ENCODE assay signal across 7 mouse cellular contexts in the genomic region with DNA sequence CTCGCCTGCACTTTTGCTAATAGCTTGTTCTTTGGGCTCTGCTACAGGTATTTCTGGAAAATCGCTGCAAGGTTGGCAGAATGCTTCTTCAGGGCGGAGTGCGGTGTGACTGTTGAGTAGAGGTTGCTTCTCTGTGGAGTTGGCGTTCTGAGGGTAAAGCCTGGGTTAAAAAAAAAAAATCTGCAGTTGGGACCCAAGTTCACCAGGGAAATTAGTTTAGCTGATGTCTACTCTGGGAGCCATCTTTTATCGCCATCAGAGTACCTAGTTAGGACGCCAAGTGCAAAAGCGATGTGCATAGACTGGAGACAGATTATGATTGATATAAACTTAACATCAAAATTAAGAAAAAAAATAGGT. TPM values are rescaled to one million over a fixed set of nuclear protein-coding genes. Genes with fewer than 3 reads are reported as not detected.
DNase-seq lines count a peak whose midpoint lies in the region; ATAC-seq and TF ChIP-seq lines count a peak whose summit lies in the region.

No protein-coding gene starts in this region.

- no peak for DNase-seq in neural tube, embryonic 11.5 days (ENCODE audit: low spot score)
- no peak for DNase-seq in neural tube, embryonic 10.5 days (ENCODE audit: extremely low spot score, low spot score)
- DNase-seq in liver, embryonic 11.5 days (ENCODE audit: low spot score), result no peak
- no peak for DNase-seq in stomach, postnatal 0 days (ENCODE audit: low spot score)
- DNase-seq in frontal cortex, postnatal 14 days (ENCODE audit: low spot score in 2 of 2), result no peak
- DNase-seq in thymus, postnatal 10 days (ENCODE audit: low spot score in 2 of 2), result no peak

- TF ChIP-seq CTCF in stomach, postnatal 0 days (IDR thresholded peaks at IDR 0.05; ENCODE audit: low read depth), result no peak

- H3K4me1 ChIP-seq in neural tube, embryonic 11.5 days (ENCODE audit: control insufficient read depth, insufficient read depth, low read length), result no peaks in the 10 kb centered on the region
- 0 out of 2 replicates have a peak, but pooled peaks cover 2% of the 10 kb centered on the region for H3K4me1 ChIP-seq in liver, embryonic 11.5 days (replicated peaks; ENCODE audit: control insufficient read depth, insufficient read depth, low read length)
- H3K4me1 ChIP-seq in stomach, postnatal 0 days (replicated peaks; ENCODE audit: control insufficient read depth, insufficient read depth), result no peaks in the 10 kb centered on the region

- H3K9me3 ChIP-seq in neural tube, embryonic 11.5 days (ENCODE audit: control insufficient read depth, low read length), result no peaks in the 10 kb centered on the region
- no peaks in the 10 kb centered on the region for H3K9me3 ChIP-seq in liver, embryonic 11.5 days (ENCODE audit: control insufficient read depth, low read length)
- no peaks in the 10 kb centered on the region for H3K9me3 ChIP-seq in stomach, postnatal 0 days (ENCODE audit: control insufficient read depth, low read length)

- 0% methylated on average over 8 of the region's 8 CpGs for WGBS in neural tube, embryonic 11.5 days
- WGBS in liver, embryonic 11.5 days, result under 1% methylated on average over 8 of the region's 8 CpGs
- WGBS in stomach, postnatal 0 days, result under 1% methylated on average over 8 of the region's 8 CpGs

- ATAC-seq in neural tube, embryonic 11.5 days (ENCODE audit: insufficient read depth, low FRiP score, low TSS enrichment), result no peak
- ATAC-seq in erythroblast, adult 5-6 weeks (replicated peaks; ENCODE audit: low FRiP score, poor library complexity, severe bottlenecking), result peak; percentile 16; the same call in 1 of the 2 replicates
- peak; percentile 15; the same call in 1 of the 2 replicates for ATAC-seq in liver, embryonic 11.5 days (replicated peaks; ENCODE audit: low FRiP score)
- no peak; the same call in none of the 2 replicates for ATAC-seq in stomach, postnatal 0 days (ENCODE audit: low FRiP score, low TSS enrichment)

- H3K36me3 ChIP-seq in neural tube, embryonic 11.5 days (ENCODE audit: control insufficient read depth, insufficient read depth, low read length), result peaks cover 2% of the 10 kb centered on the region; the same call in 1 of the 2 replicates
- H3K36me3 ChIP-seq in liver, embryonic 11.5 days (ENCODE audit: control insufficient read depth, insufficient read depth, low read length), result peaks cover 8% of the 10 kb centered on the region; the same call in 1 of the 2 replicates
- H3K36me3 ChIP-seq in stomach, postnatal 0 days (ENCODE audit: control insufficient read depth, insufficient read depth, low read length), result no peaks in the 10 kb centered on the region

- H3K27me3 ChIP-seq in neural tube, embryonic 11.5 days (ENCODE audit: control insufficient read depth, insufficient read depth, low read length), result no peaks in the 10 kb centered on the region
- H3K27me3 ChIP-seq in liver, embryonic 11.5 days (replicated peaks; ENCODE audit: control insufficient read depth, insufficient read depth, low read length), result no peaks in the 10 kb centered on the region
- no peaks in the 10 kb centered on the region for H3K27me3 ChIP-seq in stomach, postnatal 0 days (ENCODE audit: control insufficient read depth, insufficient read depth, low read length)

- peak overlapping the region; percentile 54 for H3K4me2 ChIP-seq in neural tube, embryonic 11.5 days (ENCODE audit: low read depth)
- H3K4me2 ChIP-seq in liver, embryonic 11.5 days, result peak overlapping the region; percentile 67
- H3K4me2 ChIP-seq in stomach, postnatal 0 days (replicated peaks; ENCODE audit: low read depth), result peak overlapping the region; percentile 49

- peak overlapping the region; percentile 67 for H3K9ac ChIP-seq in neural tube, embryonic 11.5 days (ENCODE audit: low read length)
- peak overlapping the region; percentile 78 for H3K9ac ChIP-seq in liver, embryonic 11.5 days (ENCODE audit: low read depth, low read length)
- H3K9ac ChIP-seq in stomach, postnatal 0 days (ENCODE audit: low read length), result peak overlapping the region; percentile 77

- TF ChIP-seq EP300 in stomach, postnatal 0 days (optimal IDR thresholded peaks at IDR 0.05), result no peak

- H3K27ac ChIP-seq in neural tube, embryonic 11.5 days (ENCODE audit: low read depth, low read length), result no peak overlapping the region
- H3K27ac ChIP-seq in liver, embryonic 11.5 days (ENCODE audit: low read depth, low read length), result peak overlapping the region; percentile 80
- H3K27ac ChIP-seq in stomach, postnatal 0 days (replicated peaks), result peak overlapping the region; percentile 92

- H3K4me3 ChIP-seq in neural tube, embryonic 11.5 days (ENCODE audit: low read depth, low read length), result peak overlapping the region; percentile 72
- H3K4me3 ChIP-seq in liver, embryonic 11.5 days (ENCODE audit: low read depth, low read length), result peak overlapping the region; percentile 68
- peak overlapping the region; percentile 75 for H3K4me3 ChIP-seq in stomach, postnatal 0 days (ENCODE audit: low read depth, low read length)

RNA-seq across cellular contexts. Expression of a gene that starts 0.4 kb away (rescaled TPM):
- 109 and 114 TPM in 2 replicates for polyA plus RNA-seq in neural tube, embryonic 11.5 days (2014; fragmentation: Nextera tagmentation; extraction: Ambion mirVana)
- 21.5 and 40.5 TPM in 2 replicates for total RNA-seq in erythroblast, adult 5-6 weeks (2015; ENCODE audit: low replicate concordance)
- total RNA-seq in erythroblast, adult 5-6 weeks (2017; ENCODE audit: low replicate concordance), result 11.4 and 14.9 TPM in 2 replicates
- polyA plus RNA-seq in liver, embryonic 11.5 days (2014; fragmentation: Nextera tagmentation; extraction: Ambion mirVana), result 84.6 and 91.2 TPM in 2 replicates
- polyA plus RNA-seq in stomach, postnatal 0 days (2015; fragmentation: Nextera tagmentation; extraction: Ambion mirVana), result 36.0 and 40.8 TPM in 2 replicates

RNA-seq across cellular contexts. Expression of a gene that starts 21.1 kb away (rescaled TPM):
- 0.41 TPM in 1 of 2 replicates, not detected in the other for polyA plus RNA-seq in neural tube, embryonic 11.5 days (2014; fragmentation: Nextera tagmentation; extraction: Ambion mirVana)
- not detected in 2 replicates for total RNA-seq in erythroblast, adult 5-6 weeks (2015; ENCODE audit: low replicate concordance)
- 6.4 TPM in 1 of 2 replicates, not detected in the other for total RNA-seq in erythroblast, adult 5-6 weeks (2017; ENCODE audit: low replicate concordance)
- 0.91 TPM in 1 of 2 replicates, not detected in the other for polyA plus RNA-seq in liver, embryonic 11.5 days (2014; fragmentation: Nextera tagmentation; extraction: Ambion mirVana)
- polyA plus RNA-seq in stomach, postnatal 0 days (2015; fragmentation: Nextera tagmentation; extraction: Ambion mirVana), result 0.48 TPM in 1 of 2 replicates, not detected in the other

RNA-seq across cellular contexts. Expression of a gene that starts 42.2 kb away (rescaled TPM):
- 138 and 142 TPM in 2 replicates for polyA plus RNA-seq in neural tube, embryonic 11.5 days (2014; fragmentation: Nextera tagmentation; extraction: Ambion mirVana)
- 60.6 and 68.0 TPM in 2 replicates for total RNA-seq in erythroblast, adult 5-6 weeks (2015; ENCODE audit: low replicate concordance)
- 14.1 and 65.2 TPM in 2 replicates for total RNA-seq in erythroblast, adult 5-6 weeks (2017; ENCODE audit: low replicate concordance)
- 185 and 203 TPM in 2 replicates for polyA plus RNA-seq in liver, embryonic 11.5 days (2014; fragmentation: Nextera tagmentation; extraction: Ambion mirVana)
- 37.1 and 41.3 TPM in 2 replicates for polyA plus RNA-seq in stomach, postnatal 0 days (2015; fragmentation: Nextera tagmentation; extraction: Ambion mirVana)

RNA-seq across cellular contexts. Expression of a gene that starts 42.3 kb away (rescaled TPM):
- polyA plus RNA-seq in neural tube, embryonic 11.5 days (2014; fragmentation: Nextera tagmentation; extraction: Ambion mirVana), result 38.4 and 38.6 TPM in 2 replicates
- total RNA-seq in erythroblast, adult 5-6 weeks (2015; ENCODE audit: low replicate concordance), result 2.1 and 8.8 TPM in 2 replicates
- 2.4 and 12.2 TPM in 2 replicates for total RNA-seq in erythroblast, adult 5-6 weeks (2017; ENCODE audit: low replicate concordance)
- 48.9 and 49.3 TPM in 2 replicates for polyA plus RNA-seq in liver, embryonic 11.5 days (2014; fragmentation: Nextera tagmentation; extraction: Ambion mirVana)
- 81.3 and 84.7 TPM in 2 replicates for polyA plus RNA-seq in stomach, postnatal 0 days (2015; fragmentation: Nextera tagmentation; extraction: Ambion mirVana)

Comparison
In these comparisons a context has a peak if more than half of its experiments do, and no peak if none do; other contexts are left out.
1. ATAC-seq: peak in erythroblast, adult 5-6 weeks (single experiment) and liver, embryonic 11.5 days (single experiment); none in neural tube, embryonic 11.5 days (single experiment) and stomach, postnatal 0 days (single experiment).
2. Peak in every context shown above with its lines, with median percentiles within 50 percentile points of each other: H3K4me2 ChIP-seq, H3K4me3 ChIP-seq and H3K9ac ChIP-seq.